ENCODE assay signal across 18 mouse cellular contexts in the genomic region with DNA sequence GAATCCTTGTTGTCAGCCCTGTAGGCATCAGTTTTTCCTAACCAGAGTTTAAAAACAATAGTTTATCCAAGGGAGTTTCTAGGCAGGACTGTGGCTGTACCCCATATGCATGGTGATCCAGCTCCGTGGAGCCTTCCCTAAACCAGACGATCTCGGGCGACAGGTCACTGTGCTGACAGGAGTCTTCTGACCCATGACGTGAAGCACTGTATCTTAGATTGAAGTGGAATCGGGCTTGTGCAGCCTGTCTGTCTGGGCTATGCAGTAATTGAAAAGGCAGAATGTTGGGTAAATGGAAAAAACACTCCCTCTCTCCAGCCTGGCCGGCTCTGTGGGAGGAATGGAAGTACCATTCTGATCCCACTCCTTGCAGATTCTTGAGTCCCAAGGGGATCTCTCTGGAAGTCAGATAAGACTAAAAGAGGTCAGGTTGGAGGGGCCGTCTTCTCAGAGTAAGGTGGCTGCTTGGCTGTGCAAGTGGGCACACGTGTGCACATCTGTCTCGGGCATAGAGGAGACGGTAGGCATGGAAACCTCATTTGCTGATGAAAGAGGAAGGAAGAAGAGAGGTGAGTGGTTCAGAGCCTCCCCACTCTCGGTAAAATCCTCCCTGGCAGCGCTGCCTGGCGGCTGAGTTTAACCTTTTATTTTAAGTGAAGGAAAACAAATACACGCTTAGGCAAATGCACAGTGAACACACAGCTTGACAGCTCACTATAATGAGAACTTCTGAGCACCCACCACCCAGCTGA. TPM values are rescaled to one million over a fixed set of nuclear protein-coding genes. Genes with fewer than 3 reads are reported as not detected.
DNase-seq lines count a peak whose midpoint lies in the region; ATAC-seq and TF ChIP-seq lines count a peak whose summit lies in the region.
"Had no signal": no experiment of that assay in that cellular context is flagged by ENCODE, and none has a peak within 500 bp of the region (broad histone marks: within the 10 kb centered on the region; RNA-seq: fewer than 3 reads in every experiment).

No protein-coding gene starts in this region.

- peak overlapping the region; percentile 96 for H3K27ac ChIP-seq in heart, embryonic 13.5 days (replicated peaks)
- no peak overlapping the region for H3K27ac ChIP-seq in limb, embryonic 11.5 days (replicated peaks; ENCODE audit: low read depth, low read length)
- H3K27ac ChIP-seq in midbrain, postnatal 0 days (ENCODE audit: low read depth, low read length), result no peak overlapping the region
- H3K27ac ChIP-seq: embryonic facial prominence, embryonic 15.5 days; kidney, postnatal 0 days had no signal

- H3K36me3 ChIP-seq in heart, embryonic 13.5 days, result peaks cover 66% of the 10 kb centered on the region
- no peaks in the 10 kb centered on the region; the same call in 1 of the 2 replicates for H3K36me3 ChIP-seq in limb, embryonic 11.5 days (ENCODE audit: control insufficient read depth, insufficient read depth, low read length)
- no peaks in the 10 kb centered on the region for H3K36me3 ChIP-seq in midbrain, postnatal 0 days (ENCODE audit: insufficient read depth, low read length)
- H3K36me3 ChIP-seq: embryonic facial prominence, embryonic 15.5 days had no signal

- peaks cover 51% of the 10 kb centered on the region for H3K4me1 ChIP-seq in heart, embryonic 13.5 days
- H3K4me1 ChIP-seq in limb, embryonic 11.5 days (ENCODE audit: control insufficient read depth, insufficient read depth, low read length), result 0 out of 2 replicates have a peak, but pooled peaks cover 4% of the 10 kb centered on the region
- 0 out of 2 replicates have a peak, but pooled peaks cover under 1% of the 10 kb centered on the region for H3K4me1 ChIP-seq in midbrain, postnatal 0 days (ENCODE audit: insufficient read depth, low read length)

- TF ChIP-seq CTCF in midbrain, postnatal 0 days (IDR thresholded peaks at IDR 0.05), result no peak

- DNase-seq in heart, adult 18-20 months, result peak; percentile 46 to 67
- no peak for DNase-seq in heart, adult 8-10 months (ENCODE audit: low spot score)
- DNase-seq in limb, embryonic 11.5 days (ENCODE audit: low spot score), result peak; percentile 39
- DNase-seq in urinary bladder, adult 2 months (ENCODE audit: low spot score), result no peak
- DNase-seq in midbrain, postnatal 0 days (ENCODE audit: low spot score), result no peak
- DNase-seq in adrenal gland, adult 18-20 months (ENCODE audit: low spot score in 2 of 2), result no peak
- DNase-seq: adrenal gland, postnatal 25 days; gastrocnemius, postnatal 36 days; lung, adult 18-20 months; thymus, adult 2 months had no signal

- peak overlapping the region; percentile 56 for H3K9ac ChIP-seq in heart, embryonic 13.5 days
- no peak overlapping the region for H3K9ac ChIP-seq in limb, embryonic 11.5 days (ENCODE audit: low read length)
- no peak overlapping the region for H3K9ac ChIP-seq in midbrain, postnatal 0 days (replicated peaks; ENCODE audit: low read length, poor library complexity, severe bottlenecking)
- H3K9ac ChIP-seq: embryonic facial prominence, embryonic 15.5 days; limb, embryonic 13.5 days had no signal

- H3K4me3 ChIP-seq in heart, embryonic 13.5 days, result no peak overlapping the region
- no peak overlapping the region for H3K4me3 ChIP-seq in limb, embryonic 11.5 days (ENCODE audit: low read depth, low read length)
- H3K4me3 ChIP-seq in midbrain, postnatal 0 days (ENCODE audit: low read depth, low read length), result no peak overlapping the region
- H3K4me3 ChIP-seq: embryonic facial prominence, embryonic 15.5 days; limb, embryonic 13.5 days; myocyte had no signal

- peak overlapping the region; percentile 24; the same call in 1 of the 2 replicates for H3K4me2 ChIP-seq in heart, embryonic 13.5 days
- H3K4me2 ChIP-seq in limb, embryonic 11.5 days (ENCODE audit: low read depth, severe bottlenecking), result no peak overlapping the region
- H3K4me2 ChIP-seq in midbrain, postnatal 0 days (ENCODE audit: low read depth, low read length, poor library complexity, severe bottlenecking), result no peak overlapping the region
- H3K4me2 ChIP-seq: embryonic facial prominence, embryonic 15.5 days; limb, embryonic 13.5 days had no signal

- H3K9me3 ChIP-seq in heart, embryonic 13.5 days, result no peaks in the 10 kb centered on the region
- no peaks in the 10 kb centered on the region for H3K9me3 ChIP-seq in limb, embryonic 11.5 days (ENCODE audit: control insufficient read depth, low read length)
- H3K9me3 ChIP-seq in midbrain, postnatal 0 days (ENCODE audit: low read length), result no peaks in the 10 kb centered on the region
- H3K9me3 ChIP-seq: embryonic facial prominence, embryonic 15.5 days; limb, embryonic 13.5 days had no signal

- H3K27me3 ChIP-seq in heart, embryonic 13.5 days (replicated peaks), result no peaks in the 10 kb centered on the region
- H3K27me3 ChIP-seq in limb, embryonic 11.5 days (ENCODE audit: control insufficient read depth, insufficient read depth, low read length), result no peaks in the 10 kb centered on the region
- no peaks in the 10 kb centered on the region for H3K27me3 ChIP-seq in midbrain, postnatal 0 days (ENCODE audit: insufficient read depth, low read length)
- H3K27me3 ChIP-seq: embryonic facial prominence, embryonic 15.5 days; limb, embryonic 13.5 days had no signal

- WGBS in heart, embryonic 13.5 days, result 29% methylated on average over 15 of the region's 15 CpGs
- 69% methylated on average over 15 of the region's 15 CpGs for WGBS in limb, embryonic 11.5 days
- 70% methylated on average over 15 of the region's 15 CpGs for WGBS in midbrain, postnatal 0 days

- ATAC-seq in common myeloid progenitor, adult 5-6 weeks (replicated peaks; ENCODE audit: low read depth, poor library complexity, severe bottlenecking), result peak; percentile 54
- peak; percentile 32; the same call in 1 of the 2 replicates for ATAC-seq in heart, embryonic 13.5 days (ENCODE audit: extremely low read depth, insufficient number of reproducible peaks, low FRiP score, low TSS enrichment)
- no peak for ATAC-seq in limb, embryonic 11.5 days (ENCODE audit: insufficient number of reproducible peaks, low FRiP score, low TSS enrichment, low read depth)
- no peak for ATAC-seq in midbrain, postnatal 0 days (ENCODE audit: low FRiP score)
- ATAC-seq: forebrain, embryonic 14.5 days had no signal

RNA-seq across cellular contexts. Expression of gene Olfml2b, which starts 7.8 kb away (rescaled TPM):
- 10 to 100 TPM; 11.8 to 14.8 TPM for total RNA-seq in heart, adult 18-20 months (2021)
- 10 to 100 TPM in 1 of 4 experiments, 1 to 10 TPM in 3; 4.4 to 14.8 (median 7.6) TPM for total RNA-seq in heart, adult 8-10 months (2022)
- 0.27 and 0.68 TPM in 2 replicates for total RNA-seq in common myeloid progenitor, adult 5-6 weeks (2017)
- polyA plus RNA-seq in heart, embryonic 13.5 days (2015; fragmentation: Nextera tagmentation; extraction: Ambion mirVana), result 35.8 and 38.4 TPM in 2 replicates
- 13.8 and 14.7 TPM in 2 replicates for polyA plus RNA-seq in limb, embryonic 11.5 days (2014; fragmentation: Nextera tagmentation; extraction: Ambion mirVana)
- polyA plus RNA-seq in urinary bladder, adult 2 months (2012; rRNA removed), result 37.8 and 39.7 TPM in 2 replicates
- 5.9 and 6.1 TPM in 2 replicates for total RNA-seq in midbrain, postnatal 0 days (2014; rRNA removed)
- 3.1 and 3.5 TPM in 2 replicates for polyA plus RNA-seq in midbrain, postnatal 0 days (2015; fragmentation: Nextera tagmentation; extraction: Ambion mirVana)
- total RNA-seq in adrenal gland, adult 18-20 months (2021), result 1 to 10 TPM; 5.1 to 5.2 TPM
- total RNA-seq: MEL had no signal

Comparison
In these comparisons a context has a peak if more than half of its experiments do, and no peak if none do; other contexts are left out.
1. DNase-seq: peak in heart, adult 18-20 months (2 of 2) and limb, embryonic 11.5 days (single experiment); none in heart, adult 8-10 months (single experiment), urinary bladder, adult 2 months (single experiment), midbrain, postnatal 0 days (single experiment) and adrenal gland, adult 18-20 months (0 of 2).
2. ATAC-seq: peak in common myeloid progenitor, adult 5-6 weeks (single experiment) and heart, embryonic 13.5 days (single experiment); none in limb, embryonic 11.5 days (single experiment) and midbrain, postnatal 0 days (single experiment).